Mouse (Mus musculus) frontal cortex, adult (tissue): ENCODE results near the gene P4ha2.

Experiments used
- ATAC-seq: cut with Nextera tagmentation; 2 replicates; pipeline ENCODE4 v1.9.2; 2017; ENCODE audit warnings: mild to moderate bottlenecking, moderate library complexity, mixed read lengths; ENCODE audit not compliant: low TSS enrichment

P4ha2 gene

DNA sequence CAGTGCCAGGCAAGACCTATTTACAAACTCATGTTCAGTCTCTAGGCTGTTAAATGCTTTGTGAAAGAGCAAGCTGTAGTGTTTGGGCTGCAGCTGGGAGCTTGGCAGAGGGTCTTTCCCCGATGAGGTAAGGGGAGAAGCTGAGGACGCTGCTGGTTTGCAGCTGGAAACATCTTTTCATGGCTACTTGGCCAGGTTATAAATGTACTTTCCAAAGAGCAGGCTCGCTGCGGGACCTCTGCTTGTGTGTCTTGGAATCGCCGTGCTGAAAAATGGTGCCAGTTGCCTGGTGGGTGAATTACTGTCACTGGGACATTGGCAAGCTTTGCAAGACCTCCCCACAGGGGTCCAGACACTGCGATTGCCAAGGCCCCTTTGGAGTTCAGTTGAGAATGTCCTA lies 7.3 kb downstream of the P4ha2 start:
- ATAC-seq: no peak

DNA sequence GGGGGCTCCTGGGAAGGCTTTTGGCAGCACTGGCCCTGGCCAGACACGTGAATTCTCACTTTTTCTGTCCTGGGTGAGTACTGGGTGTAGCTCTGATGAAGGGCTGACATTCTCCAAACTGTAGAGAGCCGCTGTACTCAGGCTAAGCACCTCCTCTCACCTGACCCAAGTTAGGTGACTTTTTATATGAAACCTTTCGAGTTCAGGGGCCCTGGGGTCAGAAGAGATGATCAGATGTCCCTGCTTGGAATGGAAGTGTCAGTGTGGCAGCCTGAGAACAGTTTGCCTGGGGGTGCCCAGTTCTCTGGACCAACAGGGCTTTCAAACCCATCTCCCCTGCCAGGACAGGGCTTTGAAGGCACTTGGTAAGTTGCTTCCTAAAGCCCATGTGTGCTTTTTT lies 8.2 kb downstream of the P4ha2 start:
- ATAC-seq: no peak

- ATAC-seq: no peak
Measured at GRCm38 (mm10) chr11:54108894-54109293, 9.0 kb downstream of the P4ha2 start.

DNA sequence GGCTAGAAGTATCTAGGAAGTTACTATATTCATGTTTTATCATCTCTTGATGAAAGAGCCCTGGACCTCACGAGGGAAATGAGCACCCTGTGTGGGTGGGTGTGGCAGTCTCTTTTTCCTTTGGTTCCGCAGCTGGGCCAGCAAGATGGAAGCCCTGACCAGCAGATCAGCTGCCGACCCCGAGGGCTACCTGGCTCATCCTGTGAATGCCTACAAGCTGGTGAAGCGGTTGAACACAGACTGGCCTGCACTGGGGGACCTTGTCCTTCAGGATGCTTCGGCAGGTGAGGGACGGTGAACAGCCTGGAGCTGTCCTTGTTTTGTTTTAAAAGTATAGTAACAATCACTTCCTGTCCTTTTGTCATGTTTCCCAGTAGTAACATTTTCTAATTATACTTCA lies 11.4 kb downstream of the P4ha2 start:
- ATAC-seq: no peak

DNA sequence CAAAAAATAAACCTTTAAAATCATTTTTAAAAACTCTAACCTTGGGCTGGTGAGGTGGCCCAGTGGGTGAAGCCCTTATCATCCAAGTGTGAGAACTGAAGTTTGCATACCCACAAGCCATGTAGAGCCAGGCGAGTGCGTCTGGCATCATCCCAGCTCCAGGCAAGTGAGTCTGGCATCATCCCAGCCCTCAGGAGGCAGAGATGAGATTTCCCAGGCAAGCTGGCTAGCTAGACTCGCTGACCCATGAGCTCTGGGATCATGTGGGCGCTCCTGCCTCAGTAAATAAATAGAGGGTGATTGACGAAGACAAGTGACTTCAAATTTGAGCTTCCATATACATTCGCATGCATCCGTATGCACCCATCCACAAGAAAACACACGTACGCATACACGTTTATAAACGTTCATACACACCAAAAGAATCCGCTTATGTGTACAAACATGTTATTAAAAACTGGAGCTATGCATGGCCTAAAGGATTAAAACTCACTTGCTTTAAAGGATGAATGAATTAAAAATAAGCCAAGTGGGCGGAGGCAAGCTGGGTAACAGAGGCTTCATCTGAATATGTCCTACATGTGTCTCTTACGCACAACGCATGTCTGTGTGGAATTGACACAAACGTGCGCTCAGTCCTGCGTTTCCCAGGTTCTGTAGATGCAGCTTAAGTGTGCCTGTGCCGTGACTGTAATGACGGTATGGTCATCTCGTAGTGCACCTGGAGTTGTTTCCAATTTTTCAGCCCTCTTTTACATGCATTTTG lies 12.3 kb downstream of the P4ha2 start:
- ATAC-seq: peak; percentile 43; the same call in 1 of the 2 replicates

DNA sequence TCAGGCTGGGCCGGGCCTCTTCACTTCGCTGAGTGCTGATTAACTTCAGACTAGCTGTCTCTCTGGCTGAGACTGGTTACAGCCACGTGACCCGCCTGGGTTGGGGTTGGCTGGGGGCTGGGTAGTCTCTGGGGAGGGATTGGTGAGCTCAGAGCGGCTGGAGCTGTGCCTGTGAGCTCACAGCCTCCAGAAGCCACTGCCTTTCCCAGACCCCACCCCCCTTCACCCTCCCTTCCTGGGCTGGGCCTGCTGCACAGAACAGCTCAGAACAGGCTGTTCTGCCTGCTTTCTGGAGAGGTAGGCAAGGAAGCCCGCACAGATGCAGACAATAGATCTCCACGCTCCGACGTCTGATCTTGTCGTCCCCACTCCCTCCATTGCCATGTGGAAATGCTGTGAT lies 13.0 kb downstream of the P4ha2 start:
- ATAC-seq: peak; percentile 95

DNA sequence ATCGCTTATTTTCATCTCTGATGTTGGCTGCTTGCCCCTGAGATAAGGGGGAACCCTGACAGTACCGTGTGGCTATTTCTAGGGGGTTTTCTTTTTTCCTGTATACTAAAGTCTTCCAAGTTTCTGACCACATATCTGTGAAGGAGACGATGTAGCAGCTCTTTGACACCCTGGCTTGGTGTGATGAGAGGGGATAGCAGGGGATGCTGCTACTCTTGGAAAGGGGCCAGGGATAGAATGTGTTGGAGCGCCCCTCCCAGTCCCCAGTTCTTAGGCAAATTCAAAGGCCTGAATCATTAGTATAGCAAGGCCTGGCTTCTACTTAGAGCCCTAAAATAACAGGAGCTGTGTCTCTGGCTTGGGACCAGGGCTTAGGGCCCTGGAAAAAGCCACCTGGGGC lies 13.5 kb downstream of the P4ha2 start:
- peak; percentile 8; the same call in 1 of the 2 replicates for ATAC-seq

DNA sequence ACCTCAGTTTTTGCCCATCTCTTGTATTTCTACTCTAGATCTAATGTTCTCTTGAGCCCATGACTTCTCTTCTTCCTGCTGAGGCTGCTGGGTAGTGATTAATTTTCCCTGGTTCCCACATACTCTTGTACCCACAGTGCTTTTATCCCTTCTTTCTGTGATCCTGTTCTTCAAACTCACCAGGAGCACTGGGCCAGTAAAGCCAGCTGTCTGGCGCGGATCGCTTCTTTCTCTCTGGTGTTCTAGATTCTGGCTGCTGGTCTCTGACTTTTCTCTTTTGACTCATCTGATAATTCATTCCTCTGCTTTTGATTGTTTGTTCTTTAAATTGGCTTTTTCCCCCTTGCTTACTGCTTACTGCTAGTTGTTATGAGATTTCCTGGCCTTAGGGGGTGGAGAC lies 14.9 kb downstream of the P4ha2 start:
- no peak for ATAC-seq

DNA sequence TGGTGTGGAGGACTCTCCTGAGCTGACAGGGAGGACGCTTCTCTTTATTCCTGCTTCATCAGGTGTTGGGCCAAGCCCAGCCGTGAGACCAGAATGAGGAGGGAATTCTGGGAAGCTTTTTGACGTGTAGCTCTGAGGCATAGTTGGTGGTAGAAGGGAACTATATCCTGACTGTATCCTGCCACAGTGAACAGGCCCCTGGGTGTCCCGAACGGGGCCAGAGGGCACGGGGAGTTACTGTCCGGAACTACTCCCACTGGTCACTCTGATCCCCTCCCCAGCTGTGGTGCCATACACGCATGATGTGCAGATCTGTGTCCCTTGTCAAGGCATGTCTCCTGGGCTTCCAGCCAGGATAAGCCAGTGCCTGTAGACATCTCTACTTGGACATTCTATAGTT lies 15.4 kb downstream of the P4ha2 start:
- ATAC-seq: no peak

DNA sequence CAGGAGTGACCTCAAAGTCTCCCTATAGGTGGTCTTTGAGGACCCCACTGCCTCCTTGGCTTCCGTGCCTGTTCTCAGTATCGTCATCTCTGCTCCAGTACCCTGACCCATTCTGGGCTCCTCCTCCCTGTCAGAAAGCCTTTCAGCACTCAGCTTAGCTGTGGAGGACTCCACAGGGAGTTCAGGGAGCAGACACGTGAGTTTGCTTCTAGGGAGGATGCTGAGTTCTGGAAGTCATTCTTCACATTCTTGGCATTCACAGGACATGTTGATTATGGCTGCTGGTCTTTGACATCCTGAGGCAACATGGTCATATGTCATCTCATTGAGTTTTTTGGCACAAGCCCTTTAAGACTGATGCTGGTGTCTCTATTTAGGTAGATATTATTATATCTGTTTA lies 16.0 kb downstream of the P4ha2 start:
- no peak for ATAC-seq

GRCm38 (mm10) chr11:54116406-54116805 lies 16.5 kb downstream of the P4ha2 start:
- ATAC-seq: no peak

- no peak for ATAC-seq
Measured at GRCm38 (mm10) chr11:54117096-54117495, 17.2 kb downstream of the P4ha2 start.

DNA sequence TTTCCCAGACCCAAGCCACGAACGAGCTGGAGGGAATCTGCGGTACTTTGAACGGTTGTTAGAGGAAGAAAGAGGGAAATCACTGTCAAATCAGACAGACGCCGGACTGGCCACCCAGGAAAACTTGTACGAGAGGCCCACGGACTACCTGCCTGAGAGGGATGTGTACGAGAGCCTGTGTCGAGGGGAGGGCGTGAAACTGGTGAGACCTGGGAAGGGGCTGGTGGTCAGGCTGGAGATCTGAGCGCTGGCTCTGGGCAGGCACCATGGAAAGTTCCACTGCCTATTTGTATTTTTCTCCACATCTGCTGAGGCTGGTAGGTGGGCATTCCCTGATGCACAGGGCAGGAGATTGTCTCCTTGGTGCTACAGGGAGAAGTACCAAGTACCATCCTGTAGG lies 19.2 kb downstream of the P4ha2 start:
- no peak for ATAC-seq

GRCm38 (mm10) chr11:54119740-54120360 lies 20.0 kb downstream of the P4ha2 start:
- no peak for ATAC-seq

DNA sequence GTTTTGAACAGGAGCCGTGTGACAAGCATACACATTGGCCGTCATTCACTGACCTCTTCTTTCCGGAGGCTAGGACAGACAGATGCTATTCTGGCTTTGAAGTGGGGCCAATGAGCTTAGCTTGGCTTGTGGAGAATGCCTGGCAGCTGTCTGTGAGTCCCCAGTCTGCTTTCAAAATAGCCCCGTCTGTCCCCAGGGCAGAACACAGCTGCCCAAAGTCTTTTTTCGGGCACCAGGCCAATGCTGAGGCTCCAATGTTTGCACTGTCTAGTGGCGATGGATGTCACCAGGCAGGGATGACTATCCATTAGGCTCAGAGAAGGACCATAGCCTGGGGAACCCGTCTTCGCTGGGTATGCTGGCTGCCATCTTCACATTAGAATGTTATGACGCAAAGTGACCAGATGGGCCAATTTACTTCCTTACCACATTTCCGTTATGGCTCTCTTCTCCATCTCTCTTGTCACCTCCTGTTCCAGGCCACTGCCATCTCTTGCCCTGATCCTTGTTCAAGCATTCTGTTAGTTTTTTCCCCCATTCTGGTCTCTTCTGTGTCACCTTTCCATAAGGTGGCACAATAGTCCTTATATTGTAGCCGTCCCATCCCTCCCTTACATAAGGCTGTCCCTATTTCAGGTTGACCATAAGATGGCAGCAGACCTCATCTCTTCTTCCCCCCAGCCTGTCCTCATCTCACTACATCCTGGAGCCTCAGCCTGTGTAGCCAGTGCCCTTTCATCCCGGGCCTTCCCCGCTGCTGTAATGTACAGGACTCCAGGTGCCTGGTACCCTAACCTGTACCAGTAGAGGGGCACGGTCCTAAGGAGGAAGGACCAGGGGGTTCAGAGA lies 22.7 kb downstream of the P4ha2 start:
- ATAC-seq: peak; percentile 73

GRCm38 (mm10) chr11:54125982-54126648 lies 26.2 kb downstream of the P4ha2 start:
- no peak for ATAC-seq

DNA sequence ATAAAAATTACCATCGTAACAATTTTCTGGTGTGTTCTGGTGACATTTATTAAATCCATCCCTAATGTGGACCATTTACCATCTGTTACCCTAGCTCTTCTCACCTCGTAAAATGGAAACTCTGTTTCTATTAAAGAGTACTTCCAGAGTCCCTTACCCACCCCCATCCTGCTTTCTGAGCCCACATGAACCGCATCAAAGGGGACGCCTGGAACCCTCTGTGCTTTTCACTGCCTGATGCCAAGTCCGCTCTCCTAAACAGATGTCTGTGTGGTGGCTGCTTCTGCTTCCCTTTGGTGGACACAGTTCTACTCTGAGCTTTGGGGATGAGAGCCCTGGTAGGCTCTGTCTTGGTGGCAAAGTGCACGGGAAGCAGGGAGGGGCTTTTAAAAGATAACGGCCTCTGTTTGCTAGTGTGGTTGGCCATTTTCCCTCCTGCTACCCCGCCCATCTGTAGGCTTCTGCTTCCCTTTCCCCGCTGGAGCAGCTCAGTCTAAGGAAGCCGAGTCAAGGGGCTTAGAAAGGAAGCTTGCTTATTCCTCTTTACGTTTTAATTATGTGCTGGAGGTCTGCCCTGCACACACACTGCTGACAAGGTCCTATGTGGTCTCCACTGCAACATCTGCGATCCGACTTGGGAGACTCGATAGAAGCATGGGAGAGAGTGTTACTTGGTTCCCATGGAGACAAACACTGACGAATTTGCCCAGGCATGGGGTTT lies 26.9 kb downstream of the P4ha2 start:
- 0 out of 2 replicates have a peak, but pooled peaks have one; percentile 25 for ATAC-seq

DNA sequence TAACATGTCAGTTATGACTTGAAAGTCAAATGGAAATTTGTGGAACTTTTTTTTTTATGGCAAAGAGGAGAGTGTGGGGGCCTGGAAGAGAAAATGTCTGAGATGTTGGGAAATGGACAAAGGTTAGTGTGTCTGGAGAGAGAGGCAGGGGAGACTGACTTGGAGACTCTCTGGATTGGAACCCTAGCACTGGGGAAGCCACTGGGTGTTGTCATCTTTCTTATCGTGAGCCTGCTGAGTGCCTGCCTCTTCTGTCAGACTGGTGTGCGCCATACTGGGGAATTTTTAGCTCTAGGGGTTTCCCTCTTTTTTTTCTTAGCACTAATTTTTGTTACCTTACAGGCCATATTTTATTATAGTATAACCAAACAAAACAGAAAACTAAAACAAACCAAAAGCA lies 27.5 kb downstream of the P4ha2 start:
- no peak for ATAC-seq

DNA sequence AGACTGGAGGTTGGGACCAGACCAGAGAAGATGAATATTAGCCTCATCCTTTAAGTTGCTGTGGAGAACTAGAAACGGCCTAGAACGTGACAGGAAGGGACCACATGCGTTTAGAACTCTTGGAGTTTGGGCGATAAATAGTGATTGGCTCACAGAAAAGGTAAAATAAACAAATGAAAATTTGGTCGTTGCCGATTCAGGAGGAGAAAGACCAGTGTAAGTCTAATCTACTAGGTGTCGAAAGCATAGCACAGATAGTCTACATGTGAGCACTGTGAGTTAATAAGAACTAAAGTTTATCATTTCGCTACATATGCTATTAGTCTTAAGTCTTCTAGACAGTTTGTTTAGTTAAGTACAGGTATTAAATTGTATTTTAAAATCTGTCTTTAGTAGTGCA lies 30.1 kb downstream of the P4ha2 start:
- ATAC-seq: no peak

DNA sequence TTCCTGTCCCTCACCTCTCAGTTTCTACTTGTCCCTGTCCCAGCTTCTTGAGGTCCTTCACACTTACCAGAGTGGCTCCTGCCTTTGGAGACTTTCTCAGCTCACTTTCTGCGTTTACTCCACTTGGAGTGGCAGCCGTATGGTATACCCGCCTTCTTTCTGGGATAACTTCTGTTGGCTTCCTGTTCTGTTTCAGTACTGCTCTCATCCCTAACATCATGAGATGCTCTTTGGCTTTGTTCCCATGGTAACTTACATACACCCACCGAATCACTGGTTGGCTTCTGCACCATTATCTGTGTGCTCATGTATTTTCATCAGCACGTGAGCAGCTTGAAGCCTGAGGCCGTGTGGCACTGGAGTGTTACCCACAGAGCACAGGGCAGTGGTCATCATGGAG lies 30.8 kb downstream of the P4ha2 start:
- peak; percentile 41; the same call in 1 of the 2 replicates for ATAC-seq

DNA sequence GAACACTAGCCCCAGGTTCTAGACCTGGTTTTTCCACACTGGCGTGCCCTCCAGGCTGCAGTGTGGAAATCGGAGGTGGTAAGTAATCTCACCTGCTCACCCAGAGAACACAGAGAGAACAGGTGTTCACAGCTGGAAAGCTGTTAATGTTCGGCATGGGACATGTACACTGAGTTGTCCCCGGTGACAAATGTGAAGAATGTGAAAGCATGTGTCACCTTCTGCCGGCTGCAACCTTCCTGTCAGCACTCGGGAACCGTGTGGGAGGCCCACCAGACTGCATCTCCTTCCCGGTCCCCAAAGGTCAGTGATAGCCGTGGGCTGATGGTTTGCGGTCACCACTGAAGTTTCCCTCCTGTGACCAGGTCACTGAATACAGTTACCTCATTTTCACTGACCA lies 32.4 kb downstream of the P4ha2 start:
- no peak for ATAC-seq
